Mouse (Mus musculus) forebrain, postnatal 0 days (tissue): ENCODE data around the gene Efna4. TPM values are rescaled to one million over a fixed set of nuclear protein-coding genes. Genes with fewer than 3 reads are reported as not detected.

Source experiments
- ATAC-seq: fragments of 200-750 bp; cut with Nextera tagmentation; 2 replicates; pipeline ENCODE4 v1.8.0; 2017; ENCODE audit warnings: mild to moderate bottlenecking, moderate library complexity
- DNase-seq: peaks from one replicate; pipeline ENCODE4 v3.0.0-alpha.2; 2015
- H3K27ac ChIP-seq: fragments of 300-500 bp; sonication (generic); 2 replicates; pipeline ENCODE4 v1.5.1; 2014; ENCODE audit warnings: low read depth, mild to moderate bottlenecking, antibody characterized with exemption, low read length, moderate library complexity, mixed read lengths
- H3K27me3 ChIP-seq: fragments of 300-500 bp; sonication (generic); 2 replicates; pipeline ENCODE4 v1.6.1; 2014; ENCODE audit warnings: mild to moderate bottlenecking, low read length, mixed read lengths; ENCODE audit not compliant: insufficient read depth
- H3K36me3 ChIP-seq: fragments of 300-500 bp; sonication (generic); 2 replicates; pipeline ENCODE4 v1.6.1; 2014; ENCODE audit warnings: mild to moderate bottlenecking, moderate library complexity; ENCODE audit not compliant: insufficient read depth
- H3K4me1 ChIP-seq: fragments of 300-500 bp; sonication (generic); 2 replicates; pipeline ENCODE4 v1.6.1; 2014; ENCODE audit warnings: antibody characterized with exemption; ENCODE audit not compliant: insufficient read depth
- H3K4me2 ChIP-seq: fragments of 300-500 bp; sonication (generic); 2 replicates; pipeline ENCODE4 v1.6.1; 2014; ENCODE audit warnings: low read depth, mild to moderate bottlenecking, moderate library complexity
- H3K4me3 ChIP-seq: fragments of 300-500 bp; sonication (generic); 2 replicates; pipeline ENCODE4 v1.5.1; 2014; ENCODE audit warnings: low read depth, low read length, mixed read lengths
- H3K9ac ChIP-seq: fragments of 300-500 bp; sonication (generic); 2 replicates; pipeline ENCODE4 v1.6.1; 2014; ENCODE audit warnings: mild to moderate bottlenecking
- H3K9me3 ChIP-seq: fragments of 300-500 bp; sonication (generic); 2 replicates; pipeline ENCODE4 v1.6.1; 2016; ENCODE audit warnings: low read length
- CTCF ChIP-seq: sonication (generic); IDR thresholded peaks from 2 replicates; pipeline ENCODE4 v1.5.1; 2016; ENCODE audit warnings: antibody characterized with exemption, control low read depth, low read depth
- WGBS: fragments of 180-500 bp; shearing (Covaris S2); extraction: QIAGEN DNeasy Blood & Tissue Kit; methylation state at CpG from one replicate; pipeline ENCODE4 v1.1.7; 2014; 5-methylcytosine and 5-hydroxymethylcytosine counted together
- polyA plus RNA-seq: library from polyadenylated mRNA; unstranded; fragments of >200 nt; fragmentation: Nextera tagmentation; extraction: Ambion mirVana; gene quantifications from 2 replicates; pipeline ENCODE4 v1.2.1, GENCODE M21; 2015
- total RNA-seq: library from RNA; depleted of rRNA; stranded (reverse); fragments of >200 nt; gene quantifications from 2 replicates; pipeline ENCODE4 v1.2.3, GENCODE M21; 2014

Gene Efna4
- total and polyA plus RNA-seq, 2 experiments from 2014 or later, result 7.8 to 8.4 TPM

DNA sequence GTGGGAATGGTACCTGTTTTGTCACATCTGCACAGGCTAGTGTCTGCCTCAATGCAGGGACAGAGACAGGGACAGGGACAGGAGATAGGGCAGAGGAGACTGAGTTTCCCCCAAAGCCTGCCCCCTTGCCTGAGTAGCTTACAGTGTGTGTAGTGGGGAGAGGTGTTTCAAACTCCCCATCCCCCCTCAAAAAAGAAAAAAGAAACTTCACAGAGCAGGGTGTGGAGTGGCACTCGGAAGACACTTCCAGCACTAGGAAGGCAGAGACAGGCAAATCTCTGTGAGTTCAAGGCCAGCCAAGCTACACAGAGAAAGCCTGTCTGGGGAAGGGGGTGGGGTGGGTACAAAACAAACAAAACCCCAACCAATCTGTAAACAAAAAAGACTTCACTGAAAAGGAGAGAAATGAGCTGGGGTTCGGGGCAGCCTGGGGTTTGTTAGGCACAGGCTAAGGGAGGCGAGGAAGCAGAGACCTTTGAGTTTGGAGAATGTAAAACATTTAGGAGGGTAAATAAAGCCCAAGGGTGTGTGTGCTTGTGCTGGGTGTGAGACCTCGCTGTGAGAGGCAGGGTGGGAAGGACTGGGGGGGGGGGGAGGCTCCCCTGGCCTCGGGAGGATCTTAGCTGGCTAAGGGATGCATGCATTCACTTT is 35.9 kb upstream of the Efna4 start:
- Histone ChIP-seq H3K9me3 (no peaks in the 10 kb centered on the region), H3K36me3 (no peaks in the 10 kb centered on the region), H3K4me1 (peaks cover 4% of the 10 kb centered on the region; the same call in 1 of the 2 replicates), H3K9ac (no peak overlapping the region), H3K27ac (no peak overlapping the region), H3K27me3 (no peaks in the 10 kb centered on the region; the same call in 1 of the 2 replicates), H3K4me3 (no peak overlapping the region), H3K4me2 (no peak overlapping the region)
- 49% methylated on average over 5 of the region's 5 CpGs for WGBS
- TF ChIP-seq CTCF, result no peak
- ATAC-seq, result no peak
- DNase-seq, result no peak

- H3K27ac ChIP-seq, result no peak overlapping the region
- no peaks in the 10 kb centered on the region for H3K4me1 ChIP-seq
- DNase-seq, result no peak
These were observed 29.5 kb upstream of the Efna4 start for GRCm38 (mm10) chr3:89367338-89367737.

DNA sequence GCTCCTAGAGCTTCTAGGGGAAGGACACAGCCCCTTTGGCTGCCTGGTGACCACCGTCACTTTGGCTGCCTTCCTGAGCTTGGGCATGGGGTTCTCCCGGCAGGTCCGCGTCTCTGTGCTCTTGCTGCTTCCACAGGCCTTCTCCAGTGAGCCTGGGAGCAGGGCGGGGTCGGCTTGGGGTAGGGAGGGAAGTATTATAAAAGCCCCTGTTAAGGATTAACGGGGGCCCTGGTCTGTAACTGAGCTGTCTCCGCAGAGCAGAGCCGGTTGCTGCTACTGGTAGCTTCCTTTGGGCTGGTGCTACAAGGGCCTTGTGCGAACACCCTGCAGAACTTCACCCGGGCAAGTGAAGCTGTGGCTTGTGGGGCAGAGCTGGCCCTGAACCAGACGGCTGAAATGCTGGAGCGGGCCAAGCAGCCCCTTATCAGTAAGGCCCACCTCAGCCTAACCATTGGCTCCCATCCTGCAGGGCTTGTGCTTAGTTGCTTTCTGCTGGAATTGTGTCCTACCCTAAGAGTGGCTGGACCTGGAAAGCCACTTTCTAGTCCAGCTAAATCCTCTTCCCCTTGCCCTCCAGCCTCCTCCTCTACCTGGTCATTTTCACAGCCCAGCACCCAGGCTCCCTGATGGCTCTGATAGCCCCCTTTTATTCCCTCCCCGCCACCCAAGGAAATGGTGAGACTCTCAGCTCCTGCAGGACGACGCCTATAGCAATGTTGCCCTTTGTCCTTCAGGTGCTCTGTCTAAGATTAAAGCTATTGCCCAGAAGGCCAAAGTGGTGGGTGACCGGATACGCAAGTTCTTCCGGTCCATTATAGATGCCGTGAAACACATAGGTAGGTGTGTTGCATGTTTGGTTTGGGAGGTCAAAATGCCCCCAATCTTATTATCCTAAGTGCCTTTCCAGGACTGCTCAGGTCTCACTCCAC is 27.9 kb upstream of the Efna4 start:
- no peak overlapping the region for H3K27ac ChIP-seq
- no peak overlapping the region for H3K4me3 ChIP-seq
- TF ChIP-seq CTCF, result no peak
- ATAC-seq (no peak), DNase-seq (no peak)
- H3K27me3 ChIP-seq, result no peaks in the 10 kb centered on the region
- H3K9me3 ChIP-seq, result no peaks in the 10 kb centered on the region
- H3K4me2 ChIP-seq, result no peak overlapping the region
- H3K4me1 ChIP-seq, result no peaks in the 10 kb centered on the region
- no peaks in the 10 kb centered on the region for H3K36me3 ChIP-seq
- H3K9ac ChIP-seq, result no peak overlapping the region
- WGBS, result 77% methylated on average over 20 of the region's 20 CpGs

More at GRCm38 (mm10) chr3:89367338-89367737, 29.5 kb upstream of the Efna4 start:
- TF ChIP-seq CTCF, result no peak
- Histone ChIP-seq H3K36me3 (no peaks in the 10 kb centered on the region), H3K4me3 (no peak overlapping the region), H3K27me3 (no peaks in the 10 kb centered on the region), H3K9ac (no peak overlapping the region), H3K4me2 (no peak overlapping the region), H3K9me3 (no peaks in the 10 kb centered on the region)
- ATAC-seq, result no peak
- 81% methylated on average over 11 of the region's 11 CpGs for WGBS

GRCm38 (mm10) chr3:89365153-89365485 is 27.3 kb upstream of the Efna4 start, which contains the start of gene Dcst1:
TSS of gene Dcst1 (minus strand) at chr3:89365253.
- Histone ChIP-seq H3K27me3 (no peaks in the 10 kb centered on the region), H3K9ac (no peak within 1 kb of the TSS), H3K36me3 (no peaks in the 10 kb centered on the region), H3K4me1 (no peaks in the 10 kb centered on the region), H3K27ac (no peak within 1 kb of the TSS), H3K9me3 (no peaks in the 10 kb centered on the region), H3K4me2 (no peak within 1 kb of the TSS), H3K4me3 (no peak within 1 kb of the TSS)
- ATAC-seq (no peak), DNase-seq (no peak)
- WGBS, result 82% methylated on average over 11 of the region's 11 CpGs
- TF ChIP-seq CTCF, result no peak

DNA sequence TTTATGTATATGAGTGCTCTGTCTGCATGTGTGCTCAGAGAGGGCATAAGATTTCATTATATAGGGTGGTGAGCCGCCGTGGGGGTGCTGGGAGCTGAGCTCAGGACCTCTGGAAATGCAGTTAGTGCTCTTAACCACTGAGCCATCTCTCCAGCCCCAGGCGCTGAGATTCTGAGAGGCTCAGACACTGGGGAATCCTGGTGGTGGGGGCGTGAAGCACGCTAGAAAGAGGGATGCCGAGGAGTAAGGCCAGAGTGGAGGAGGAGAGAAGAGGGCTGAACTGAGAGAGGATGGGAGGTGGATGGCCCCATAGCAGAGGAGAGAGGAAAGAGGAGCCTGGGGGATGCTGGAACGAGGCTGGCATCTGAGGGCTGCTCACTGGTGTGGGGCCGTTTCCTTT is 26.8 kb upstream of the Efna4 start:
- ATAC-seq (no peak), DNase-seq (no peak)
- WGBS, result 49% methylated on average over 8 of the region's 8 CpGs
- no peaks in the 10 kb centered on the region for H3K4me1 ChIP-seq
- no peaks in the 10 kb centered on the region for H3K27me3 ChIP-seq
- H3K9ac ChIP-seq, result no peak overlapping the region
- H3K27ac ChIP-seq, result no peak overlapping the region
- H3K9me3 ChIP-seq, result no peaks in the 10 kb centered on the region
- TF ChIP-seq CTCF, result no peak
- no peaks in the 10 kb centered on the region for H3K36me3 ChIP-seq
- H3K4me2 ChIP-seq, result no peak overlapping the region
- no peak overlapping the region for H3K4me3 ChIP-seq

GRCm38 (mm10) chr3:89361675-89362074 is 23.8 kb upstream of the Efna4 start, which contains the start of gene Dcst2:
TSS of gene Dcst2 (plus strand) at chr3:89361975.
- H3K27ac ChIP-seq, result no peak within 1 kb of the TSS
- no peak for TF ChIP-seq CTCF
- 85% methylated on average over 7 of the region's 7 CpGs for WGBS
- H3K9me3 ChIP-seq, result no peaks in the 10 kb centered on the region
- no peak for DNase-seq
- H3K4me2 ChIP-seq, result no peak within 1 kb of the TSS
- H3K9ac ChIP-seq, result no peak within 1 kb of the TSS
- H3K4me1 ChIP-seq, result no peaks in the 10 kb centered on the region
- no peaks in the 10 kb centered on the region for H3K36me3 ChIP-seq
- H3K4me3 ChIP-seq, result no peak within 1 kb of the TSS
- ATAC-seq, result no peak
- H3K27me3 ChIP-seq, result no peaks in the 10 kb centered on the region

- H3K9me3 ChIP-seq, result no peaks in the 10 kb centered on the region
- H3K9ac ChIP-seq, result no peak overlapping the region
- no peak overlapping the region for H3K4me3 ChIP-seq
- no peak overlapping the region for H3K27ac ChIP-seq
- no peak for DNase-seq
- H3K27me3 ChIP-seq, result no peaks in the 10 kb centered on the region
- ATAC-seq, result no peak
- no peak for TF ChIP-seq CTCF
- H3K4me1 ChIP-seq, result no peaks in the 10 kb centered on the region
- WGBS, result 78% methylated on average over 3 of the region's 3 CpGs
- no peak overlapping the region for H3K4me2 ChIP-seq
- H3K36me3 ChIP-seq, result no peaks in the 10 kb centered on the region
These were observed 22.4 kb upstream of the Efna4 start for GRCm38 (mm10) chr3:89360237-89360636.
